Mouse (Mus musculus) limb, embryonic 11.5 days (tissue): Measurements from ENCODE around the gene Pik3c2g. TPM values are rescaled to one million over a fixed set of nuclear protein-coding genes. Genes with fewer than 3 reads are reported as not detected.
"Not testable (repeated sequence)": the region's sequence is repeated elsewhere in the genome, so short reads cannot be mapped to it uniquely, and the experiment has no call there.

ENCODE experiments used
- ATAC-seq: fragments of 200-750 bp; cut with Nextera tagmentation; 2 replicates; pipeline ENCODE4 v1.8.0; 2017; ENCODE audit warnings: low read depth; ENCODE audit not compliant: insufficient number of reproducible peaks, low FRiP score, low TSS enrichment
- DNase-seq: peaks from one replicate; pipeline ENCODE4 v3.0.0-alpha.2; 2015; ENCODE audit warnings: low spot score
- H3K27ac ChIP-seq: fragments of 300-500 bp; sonication (generic); replicated peaks from 2 replicates; pipeline ENCODE4 v1.5.1; 2014; ENCODE audit warnings: low read depth, mild to moderate bottlenecking, low read length
- H3K27me3 ChIP-seq: fragments of 300-500 bp; sonication (generic); 2 replicates; pipeline ENCODE4 v1.6.1; 2014; ENCODE audit warnings: mild to moderate bottlenecking, low read length, mixed read lengths; ENCODE audit not compliant: control insufficient read depth, insufficient read depth
- H3K36me3 ChIP-seq: fragments of 300-500 bp; sonication (generic); 2 replicates; pipeline ENCODE4 v1.6.1; 2014; ENCODE audit warnings: mild to moderate bottlenecking, low read length, moderate library complexity, mixed read lengths; ENCODE audit not compliant: control insufficient read depth, insufficient read depth
- H3K4me1 ChIP-seq: fragments of 300-500 bp; sonication (generic); 2 replicates; pipeline ENCODE4 v1.6.1; 2014; ENCODE audit warnings: low read length, mixed read lengths; ENCODE audit not compliant: control insufficient read depth, insufficient read depth
- H3K4me2 ChIP-seq: fragments of 300-500 bp; sonication (generic); 2 replicates; pipeline ENCODE4 v1.6.1; 2014; ENCODE audit warnings: low read depth, mild to moderate bottlenecking, moderate library complexity; ENCODE audit not compliant: severe bottlenecking
- H3K4me3 ChIP-seq: fragments of 300-500 bp; sonication (generic); 2 replicates; pipeline ENCODE4 v1.5.1; 2014; ENCODE audit warnings: low read depth, low read length
- H3K9ac ChIP-seq: fragments of 300-500 bp; sonication (generic); 2 replicates; pipeline ENCODE4 v1.6.1; 2014; ENCODE audit warnings: mild to moderate bottlenecking, low read length
- H3K9me3 ChIP-seq: fragments of 300-500 bp; sonication (generic); 2 replicates; pipeline ENCODE4 v1.6.1; 2016; ENCODE audit warnings: low read length; ENCODE audit not compliant: control insufficient read depth
- WGBS: fragments of 180-500 bp; shearing (Covaris S2); extraction: QIAGEN DNeasy Blood & Tissue Kit; methylation state at CpG from one replicate; pipeline ENCODE4 v1.1.7; 2014; 5-methylcytosine and 5-hydroxymethylcytosine counted together
- polyA plus RNA-seq: library from polyadenylated mRNA; unstranded; fragments of >200 nt; fragmentation: Nextera tagmentation; extraction: Ambion mirVana; gene quantifications from 2 replicates; pipeline ENCODE4 v1.2.1, GENCODE M21; 2014

Gene Pik3c2g
- polyA plus RNA-seq, 1 experiment from 2014 or later, result 0.44 TPM

DNA sequence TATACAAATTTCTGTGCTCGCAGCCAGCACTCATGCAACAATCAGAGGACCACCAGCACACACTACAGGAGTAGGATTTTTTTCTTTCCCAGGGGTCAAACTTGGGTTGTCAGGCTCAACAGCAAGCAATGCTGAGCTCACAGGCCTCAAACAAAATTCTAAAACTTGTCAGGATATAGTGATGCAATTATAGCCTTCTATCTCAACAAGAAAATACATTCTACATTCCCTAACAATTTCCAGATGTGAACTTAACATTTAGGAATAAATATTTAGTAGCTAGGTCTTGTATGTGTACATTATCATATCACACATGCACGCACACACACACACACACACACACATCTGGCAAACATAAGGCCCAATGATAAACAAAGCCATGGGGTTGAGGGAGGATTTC is 308.6 kb downstream of the Pik3c2g start:
- 41% methylated on average over 2 of the region's 2 CpGs for WGBS
- H3K27ac ChIP-seq, result no peak overlapping the region
- no peak for ATAC-seq

DNA sequence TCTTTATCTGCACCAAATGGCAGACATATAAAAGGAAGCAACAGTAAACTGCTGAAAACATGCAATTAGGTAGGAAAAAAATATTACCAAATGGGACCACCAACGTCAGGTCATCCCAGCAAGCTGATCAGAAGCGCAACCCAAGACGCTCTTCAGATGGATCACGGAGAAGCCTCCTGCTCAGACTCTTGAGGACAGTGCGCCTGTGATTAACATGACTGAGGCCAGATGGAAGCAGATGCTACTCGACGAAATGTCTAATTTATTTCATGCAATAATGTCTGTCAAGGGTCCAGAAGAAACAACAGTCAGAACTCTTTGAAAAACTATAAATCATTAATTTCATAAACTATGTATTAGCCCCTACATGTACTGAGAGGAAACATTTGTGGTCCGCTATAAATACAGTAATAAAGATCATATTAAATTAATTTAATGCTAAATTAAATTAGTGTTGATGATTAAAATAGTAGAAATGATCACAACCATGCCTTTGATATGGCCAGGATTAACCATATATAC is 312.7 kb downstream of the Pik3c2g start:
- 83% methylated on average over 8 of the region's 8 CpGs for WGBS
- Histone ChIP-seq H3K4me1 (no peaks in the 10 kb centered on the region), H3K4me3 (no peak overlapping the region), H3K9me3 (no peaks in the 10 kb centered on the region), H3K36me3 (no peaks in the 10 kb centered on the region), H3K4me2 (no peak overlapping the region), H3K27ac (no peak overlapping the region), H3K27me3 (no peaks in the 10 kb centered on the region), H3K9ac (no peak overlapping the region)
- DNase-seq, result no peak
- ATAC-seq, result no peak

More for the DNA sequence above, 308.6 kb downstream of the Pik3c2g start:
- Histone ChIP-seq H3K4me2 (no peak overlapping the region), H3K9ac (no peak overlapping the region), H3K4me1 (no peaks in the 10 kb centered on the region), H3K27me3 (no peaks in the 10 kb centered on the region), H3K36me3 (no peaks in the 10 kb centered on the region), H3K9me3 (no peaks in the 10 kb centered on the region), H3K4me3 (no peak overlapping the region)
- DNase-seq, result no peak

DNA sequence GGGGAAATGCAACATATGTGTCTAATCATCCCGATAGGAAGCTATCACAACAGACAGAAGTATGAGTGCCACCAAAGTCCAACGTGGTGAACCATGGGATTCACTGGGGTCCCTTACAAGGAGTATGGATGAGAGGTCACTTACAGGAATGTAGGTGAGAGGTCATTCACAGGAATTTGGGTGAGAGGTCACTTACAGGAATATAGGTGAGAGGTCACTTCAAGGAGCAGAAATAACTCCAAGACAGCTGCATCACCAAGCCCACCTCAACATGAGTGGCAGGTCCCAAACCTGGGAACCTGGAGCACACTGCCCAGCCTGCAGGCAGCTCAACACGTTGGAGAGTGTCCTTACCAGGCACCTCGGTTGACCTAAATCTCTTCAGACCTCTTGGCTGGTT is 314.8 kb downstream of the Pik3c2g start:
- WGBS, result 75% methylated on average over 4 of the region's 4 CpGs
- no peak overlapping the region for H3K27ac ChIP-seq
- H3K27me3 ChIP-seq, result no peaks in the 10 kb centered on the region
- no peaks in the 10 kb centered on the region for H3K36me3 ChIP-seq
- ATAC-seq (no peak), DNase-seq (no peak)
- H3K4me3 ChIP-seq, result no peak overlapping the region
- no peak overlapping the region for H3K4me2 ChIP-seq
- H3K9ac ChIP-seq, result no peak overlapping the region
- H3K9me3 ChIP-seq, result no peaks in the 10 kb centered on the region
- H3K4me1 ChIP-seq, result no peaks in the 10 kb centered on the region

DNA sequence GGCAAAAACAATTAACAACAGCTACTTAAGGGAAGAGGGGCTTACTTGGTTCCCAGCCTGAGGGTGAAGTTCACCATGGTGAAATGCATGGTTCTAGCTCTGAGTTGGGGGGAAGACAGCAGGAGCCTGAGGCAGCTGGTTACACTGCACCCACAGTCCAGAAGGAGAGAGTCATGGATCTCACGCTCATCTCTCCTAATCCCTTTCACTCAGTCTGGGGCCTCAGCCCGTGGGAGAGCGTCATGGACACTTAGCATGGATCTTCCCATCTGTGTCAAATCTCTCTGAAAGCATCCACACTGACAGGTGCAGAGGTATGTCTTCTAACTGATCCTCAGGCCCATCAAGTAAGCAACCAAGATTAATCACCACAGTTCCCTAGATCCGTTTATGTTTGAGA is 320.1 kb downstream of the Pik3c2g start:
- H3K9me3 ChIP-seq, result no peaks in the 10 kb centered on the region
- H3K27ac ChIP-seq, result no peak overlapping the region
- DNase-seq, result no peak
- H3K4me2 ChIP-seq, result no peak overlapping the region
- no peak overlapping the region for H3K9ac ChIP-seq
- ATAC-seq, result no peak
- no peaks in the 10 kb centered on the region for H3K27me3 ChIP-seq
- no peaks in the 10 kb centered on the region for H3K36me3 ChIP-seq
- H3K4me3 ChIP-seq, result no peak overlapping the region
- WGBS, result 81% methylated on average over 4 of the region's 4 CpGs
- no peaks in the 10 kb centered on the region for H3K4me1 ChIP-seq

DNA sequence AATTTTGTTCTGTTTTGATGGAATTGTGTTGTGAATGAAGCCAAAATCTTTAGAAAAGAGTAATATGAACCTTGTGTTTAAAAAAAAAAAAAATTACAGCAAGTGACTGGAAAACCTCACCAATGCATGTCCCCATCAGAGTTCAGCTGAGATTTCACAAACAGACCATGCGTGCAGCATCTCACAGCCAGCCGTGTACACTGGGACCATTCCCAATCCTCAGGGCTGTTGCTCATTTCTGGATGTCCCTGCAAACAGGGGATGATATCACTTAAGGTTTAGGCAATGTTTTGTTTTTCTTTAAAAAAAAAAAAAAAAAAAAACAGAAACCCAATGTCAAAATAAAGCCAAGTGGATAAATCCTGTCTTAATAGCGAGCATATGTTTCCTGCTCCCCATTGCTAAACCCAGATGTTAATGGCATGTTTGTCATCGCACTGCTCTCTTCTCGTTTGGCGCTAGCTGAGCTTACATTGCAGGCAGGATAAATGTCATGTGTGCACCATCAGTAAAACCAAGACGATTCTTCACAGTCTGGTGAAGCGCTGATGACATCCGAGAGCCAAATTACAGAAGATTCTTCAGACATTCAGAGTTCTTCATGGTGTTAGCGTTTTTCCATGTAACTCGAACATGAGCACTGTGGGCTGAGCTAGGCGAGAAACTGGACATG is 322.1 kb downstream of the Pik3c2g start:
- H3K4me1 ChIP-seq, result no peaks in the 10 kb centered on the region
- no peaks in the 10 kb centered on the region for H3K36me3 ChIP-seq
- no peak overlapping the region for H3K27ac ChIP-seq
- H3K4me3 ChIP-seq, result no peak overlapping the region
- no peak for ATAC-seq
- WGBS, result 53% methylated on average over 12 of the region's 12 CpGs
- H3K4me2 ChIP-seq, result no peak overlapping the region
- peak; percentile 24 for DNase-seq
- no peaks in the 10 kb centered on the region for H3K9me3 ChIP-seq
- H3K27me3 ChIP-seq, result no peaks in the 10 kb centered on the region
- H3K9ac ChIP-seq, result no peak overlapping the region

DNA sequence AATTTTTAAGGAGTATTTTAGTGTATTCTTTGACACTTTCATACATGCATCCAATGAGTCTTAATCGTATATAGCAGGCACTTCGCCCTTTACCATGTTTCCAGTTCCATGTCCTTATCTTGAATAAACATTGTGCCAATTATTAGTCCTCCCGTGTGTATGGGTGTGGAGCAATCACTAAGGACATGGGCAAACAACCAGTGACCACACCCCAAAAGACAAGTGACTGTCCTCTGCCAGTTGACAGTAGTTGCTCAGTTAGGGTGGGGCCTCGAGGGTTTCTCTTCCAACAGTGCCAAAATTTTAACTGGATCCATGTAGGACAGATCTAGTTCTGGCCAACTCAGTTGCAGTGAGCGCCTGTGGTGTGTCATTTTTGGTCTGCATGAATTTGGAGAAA is 341.7 kb downstream of the Pik3c2g start:
- 85% methylated on average over 5 of the region's 5 CpGs for WGBS
- ATAC-seq, result no peak

DNA sequence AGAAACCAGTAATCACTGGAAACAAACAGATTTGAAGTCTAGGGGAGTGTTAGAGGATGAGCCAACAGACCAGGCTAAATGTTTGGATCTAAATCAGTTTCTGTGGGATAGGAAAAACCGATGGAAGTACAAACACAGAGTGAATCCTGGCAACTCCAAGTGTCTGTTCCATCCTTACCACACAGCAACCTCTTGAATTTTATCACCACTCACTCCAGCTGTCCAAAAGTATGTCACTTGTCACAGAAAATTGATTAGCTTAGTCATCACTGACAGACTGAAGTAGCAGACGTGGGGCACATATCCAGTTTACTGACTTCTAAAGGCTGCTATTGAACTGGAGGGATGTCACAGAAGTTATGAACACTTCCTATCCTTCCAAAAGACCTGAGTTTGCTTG is 347.8 kb downstream of the Pik3c2g start:
- H3K9me3 ChIP-seq, result no peaks in the 10 kb centered on the region
- no peak overlapping the region for H3K27ac ChIP-seq
- no peak for ATAC-seq

More for the DNA sequence above, 341.7 kb downstream of the Pik3c2g start:
- H3K4me2 ChIP-seq, result no peak overlapping the region
- H3K9ac ChIP-seq, result no peak overlapping the region
- H3K27ac ChIP-seq, result no peak overlapping the region
- no peak for DNase-seq
- no peaks in the 10 kb centered on the region for H3K4me1 ChIP-seq
- no peaks in the 10 kb centered on the region for H3K9me3 ChIP-seq
- no peaks in the 10 kb centered on the region for H3K36me3 ChIP-seq
- H3K27me3 ChIP-seq, result no peaks in the 10 kb centered on the region
- H3K4me3 ChIP-seq, result no peak overlapping the region

DNA sequence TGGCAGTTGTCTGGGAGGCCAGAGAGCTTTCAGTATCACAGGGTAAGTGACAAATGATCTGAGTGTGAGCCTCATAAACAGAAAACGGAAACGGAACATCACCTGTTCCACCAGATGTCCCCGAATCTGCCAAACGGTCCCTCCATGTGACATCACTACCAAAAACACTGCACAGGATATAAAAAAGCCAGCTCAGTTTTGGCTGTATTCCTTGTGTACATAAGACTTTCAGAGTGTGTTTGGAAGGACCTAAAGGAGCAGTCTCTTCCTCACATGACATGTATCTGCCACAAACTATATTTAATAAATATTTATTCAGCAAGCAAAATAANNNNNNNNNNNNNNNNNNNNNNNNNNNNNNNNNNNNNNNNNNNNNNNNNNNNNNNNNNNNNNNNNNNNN is 350.6 kb downstream of the Pik3c2g start:
- H3K9ac ChIP-seq, H3K4me1 ChIP-seq, H3K27ac ChIP-seq, H3K4me3 ChIP-seq, ATAC-seq, H3K36me3 ChIP-seq, H3K4me2 ChIP-seq, DNase-seq, H3K9me3 ChIP-seq, H3K27me3 ChIP-seq: not testable (repeated sequence)
- 80% methylated on average over 4 of the region's 4 CpGs for WGBS

More for the DNA sequence above, 347.8 kb downstream of the Pik3c2g start:
- H3K27me3 ChIP-seq, result no peaks in the 10 kb centered on the region
- H3K4me3 ChIP-seq, result no peak overlapping the region
- no peak overlapping the region for H3K4me2 ChIP-seq
- no peak overlapping the region for H3K9ac ChIP-seq
- DNase-seq, result no peak
- no peaks in the 10 kb centered on the region for H3K36me3 ChIP-seq
- no peaks in the 10 kb centered on the region for H3K4me1 ChIP-seq
- 55% methylated on average over 2 of the region's 2 CpGs for WGBS
